Mouse (Mus musculus): Measurements from ENCODE around the gene H2afj.

GRCm38 (mm10) chr6:136800710-136801109, 7.3 kb upstream of the H2afj start:
- no peak for TF ChIP-seq GATA1 (IDR thresholded peaks at IDR 0.05; ENCODE audit: low read length)
- no peak for TF ChIP-seq TAL1 (IDR thresholded peaks at IDR 0.05; ENCODE audit: low read length)

Measured in erythroblast, embryonic 14.5 days (primary cell).